Mouse (Mus musculus) erythroid progenitor cell, adult 5-6 weeks (primary cell): ENCODE measurements at regions not wholly inside any gene's neighbourhood (a gene's known extent, or its start where the extent isn't known, plus 50 kb on each side); places are given as distances from the start of the nearest gene placed in this dataset.
"Not testable (repeated sequence)": the region's sequence is repeated elsewhere in the genome, so short reads cannot be mapped to it uniquely, and the experiment has no call there.

Source experiments
- ATAC-seq: replicated peaks from 2 replicates; pipeline ENCODE4 v1.8.0; 2016; ENCODE audit warnings: moderate number of reproducible peaks, mild to moderate bottlenecking, moderate TSS enrichment, inconsistent platforms; ENCODE audit not compliant: poor library complexity, low FRiP score, severe bottlenecking

DNA sequence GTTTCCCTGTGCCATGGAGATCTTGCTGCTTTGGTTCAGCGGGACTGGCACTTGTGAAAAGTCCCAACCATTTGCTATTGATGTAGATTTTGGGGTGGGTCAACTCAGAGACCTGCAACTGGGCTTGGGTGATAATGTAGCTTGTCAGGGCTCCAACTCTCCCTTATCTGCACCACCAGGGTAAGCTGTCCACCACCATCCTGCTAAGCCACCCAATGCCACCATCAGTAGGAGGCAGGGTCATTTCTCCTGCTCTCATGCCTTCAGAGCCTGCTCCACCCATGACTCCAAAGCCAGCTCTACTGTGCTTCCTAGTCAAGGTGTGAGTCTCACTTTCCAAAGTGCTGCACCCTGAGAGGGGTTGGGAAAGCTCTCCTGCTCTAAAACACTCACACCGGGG, 776.2 kb downstream of the Diaph2 start:
- ATAC-seq: peak; percentile 59

DNA sequence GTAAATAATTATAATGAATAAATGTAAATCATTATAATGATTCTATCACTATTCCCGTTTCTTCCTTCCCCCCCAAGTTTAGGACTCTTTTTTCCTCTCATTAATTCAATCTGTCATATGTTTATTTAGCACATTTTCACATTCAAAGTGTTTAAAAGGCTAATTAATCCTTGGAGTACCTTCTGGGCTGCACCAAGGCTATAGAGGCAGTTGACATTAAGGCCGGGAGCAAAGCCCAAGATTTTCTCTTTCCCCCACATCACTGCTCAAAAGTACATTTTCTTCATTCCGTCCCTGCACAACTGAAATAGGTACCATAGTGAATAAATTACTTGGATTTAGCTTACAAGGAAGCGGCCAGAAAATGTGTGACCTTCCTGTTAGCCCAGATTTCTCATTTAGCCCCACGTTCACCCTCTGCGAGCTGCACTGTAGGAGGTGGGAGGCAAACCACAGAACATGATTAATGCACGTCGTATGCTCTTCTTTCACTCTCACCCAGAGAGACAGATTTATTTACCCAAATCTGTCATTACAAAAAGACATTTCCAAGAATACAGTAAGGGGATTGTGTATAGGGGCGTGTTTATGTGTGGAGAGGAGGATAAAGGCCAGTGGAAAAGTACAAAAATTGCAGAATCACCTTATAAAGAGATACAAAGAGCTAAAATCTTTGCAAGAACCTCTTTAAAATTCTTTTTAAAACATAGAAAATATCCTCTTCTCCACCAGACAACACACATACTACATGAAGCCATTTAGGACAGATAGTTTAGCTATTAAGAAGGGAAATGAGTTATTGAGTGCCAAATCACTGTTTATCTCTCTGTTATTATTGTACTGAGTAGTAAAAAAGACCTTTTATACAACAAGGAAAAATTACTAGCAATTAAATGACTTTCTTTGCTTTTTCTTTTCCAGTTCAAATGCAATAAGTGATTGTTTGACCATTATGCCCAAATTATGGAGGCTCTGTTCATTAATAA, 783.9 kb downstream of the Diaph2 start:
- no peak for ATAC-seq

DNA sequence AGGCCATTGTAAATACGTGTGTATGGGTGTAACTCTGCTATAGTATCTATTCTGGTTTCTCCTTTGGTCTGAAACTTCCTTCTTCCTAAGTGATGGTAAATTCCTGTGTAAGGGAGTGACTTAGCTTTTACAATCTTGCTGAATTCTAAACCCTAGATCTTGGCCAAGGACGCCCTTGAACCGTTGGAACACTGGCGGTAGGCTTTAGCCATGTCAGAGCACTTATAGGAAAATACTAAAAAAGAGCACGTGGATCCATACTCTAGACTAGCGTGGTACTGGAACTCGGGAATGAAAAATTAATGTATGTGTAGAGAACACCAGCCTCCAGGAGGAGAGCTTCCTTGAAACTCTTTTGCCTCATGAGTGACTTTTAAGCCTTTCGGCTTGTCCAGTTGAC, 789.2 kb downstream of the Diaph2 start:
- not testable (repeated sequence) for ATAC-seq

DNA sequence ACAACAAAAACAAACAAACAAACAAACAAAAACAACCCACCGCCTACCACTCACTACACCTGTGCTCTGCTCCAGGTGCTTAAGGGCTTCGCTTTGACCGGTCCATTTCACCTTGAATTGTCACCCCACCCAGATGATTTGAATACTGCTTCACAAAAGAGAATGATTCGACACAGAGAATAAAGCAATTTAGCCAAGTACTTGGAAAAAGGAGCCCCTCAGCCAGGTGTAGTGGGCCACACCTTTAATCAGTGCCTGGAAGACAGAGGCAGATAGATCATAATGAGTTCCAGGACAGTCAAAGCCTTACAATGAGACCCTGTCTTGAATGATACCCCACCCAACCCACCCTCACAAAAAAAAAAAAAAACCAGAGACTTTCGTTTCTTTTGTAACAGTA, 798.5 kb downstream of the Diaph2 start:
- no peak for ATAC-seq

DNA sequence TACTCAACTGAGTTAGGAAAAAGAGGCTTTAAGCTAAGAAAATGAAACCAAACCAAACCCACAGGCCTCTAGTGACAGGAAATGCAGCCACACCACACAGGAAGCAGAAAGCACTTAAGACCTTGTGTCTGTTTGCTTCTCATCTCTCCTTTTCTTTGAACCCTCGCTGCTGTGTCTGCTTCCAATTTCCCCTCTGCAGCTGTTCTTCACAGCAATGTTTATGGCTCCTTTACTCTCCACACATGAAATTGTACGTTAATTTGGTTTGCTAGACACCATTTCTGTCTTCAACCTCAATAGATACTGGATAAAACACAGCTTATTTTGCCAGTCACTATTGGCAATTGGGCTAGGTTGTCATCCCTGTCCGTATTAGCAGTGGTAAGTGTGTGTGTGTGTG, 799.7 kb downstream of the Diaph2 start:
- ATAC-seq: no peak

- no peak for ATAC-seq
Observed at GRCm38 (mm10) chrX:130549925-130550324, 800.4 kb downstream of the Diaph2 start.

- ATAC-seq: no peak
Observed at GRCm38 (mm10) chrX:130557251-130557650, 807.7 kb downstream of the Diaph2 start.

DNA sequence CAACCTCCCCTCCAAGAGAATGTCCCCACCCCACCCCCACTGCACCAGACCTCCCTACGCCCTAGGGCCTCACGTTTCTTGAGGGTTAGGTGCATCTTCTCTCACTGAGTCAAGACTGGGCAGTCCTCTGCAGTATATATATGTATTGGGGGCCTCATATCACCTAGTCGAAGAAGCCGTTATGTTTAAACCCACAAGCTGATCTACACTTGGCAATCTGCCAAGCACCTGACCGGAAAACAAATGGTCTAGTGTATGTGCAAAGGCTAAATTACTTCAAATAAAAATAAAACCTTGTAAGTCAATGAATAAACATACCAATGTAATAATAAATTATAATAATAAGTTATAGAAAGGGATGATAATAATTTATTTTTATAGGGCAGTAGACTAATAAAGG, 828.2 kb downstream of the Diaph2 start:
- no peak for ATAC-seq

DNA sequence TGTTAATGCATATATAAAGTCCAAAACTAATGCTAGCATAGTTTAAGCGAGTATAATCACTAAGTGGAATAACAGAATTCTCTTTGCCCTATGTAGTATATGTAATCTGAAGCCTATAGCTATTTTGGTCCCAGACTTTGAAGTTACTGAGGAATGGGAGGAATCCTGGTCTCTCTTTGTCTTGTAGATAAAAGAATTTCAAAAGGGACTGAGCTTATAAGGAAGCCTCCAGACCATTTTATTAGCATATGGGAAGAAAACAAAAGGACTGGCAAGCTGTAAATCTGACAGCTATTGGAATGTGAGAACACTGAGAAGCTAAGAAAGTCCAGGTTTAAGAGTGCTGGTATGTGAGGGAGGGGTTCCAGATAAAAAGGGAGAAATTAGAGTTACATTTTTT, 847.1 kb downstream of the Diaph2 start:
- no peak for ATAC-seq

DNA sequence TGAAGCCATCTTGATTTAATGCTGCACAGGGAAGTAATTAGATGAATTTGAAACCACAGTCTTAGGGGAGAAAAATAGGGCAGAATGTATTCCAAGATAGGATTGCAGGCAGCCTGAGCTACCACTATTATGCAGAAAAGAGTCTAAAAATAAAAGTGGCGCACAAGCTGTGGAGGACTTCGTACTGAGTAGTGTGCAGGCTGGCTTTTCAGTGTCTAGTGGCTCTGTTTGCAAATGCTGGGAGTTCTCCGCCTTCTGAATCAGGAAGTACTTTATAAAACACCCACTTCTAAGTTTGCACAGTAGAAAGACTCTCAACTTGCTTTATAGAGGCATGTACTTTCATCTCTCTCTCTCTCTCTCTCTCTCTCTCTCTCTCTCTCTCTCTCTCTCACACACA, 852.4 kb downstream of the Diaph2 start:
- ATAC-seq: no peak

- ATAC-seq: no peak
Observed at GRCm38 (mm10) chrX:130638513-130638912, 889.0 kb downstream of the Diaph2 start.

GRCm38 (mm10) chrX:130655815-130656214, 906.3 kb downstream of the Diaph2 start:
- no peak for ATAC-seq

DNA sequence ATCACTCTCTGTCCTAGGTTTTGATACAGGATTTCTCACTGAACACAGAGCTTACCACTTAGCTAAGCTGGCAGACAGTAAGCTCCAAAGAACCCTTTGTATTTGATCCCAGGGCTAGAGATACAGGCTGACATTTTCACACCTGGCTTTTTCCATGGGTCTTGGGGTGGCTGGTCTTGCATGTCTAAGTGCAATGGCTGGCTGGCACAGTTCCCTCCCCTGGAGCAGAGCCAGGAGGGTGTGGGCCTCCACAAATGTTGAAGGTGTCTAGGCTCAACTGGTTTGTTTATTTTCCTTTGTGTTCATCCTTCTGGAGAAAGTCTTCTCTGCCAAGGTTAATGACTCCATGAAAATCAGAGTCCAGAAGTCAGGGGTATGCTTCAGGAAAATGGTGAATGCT, 934.8 kb downstream of the Diaph2 start:
- ATAC-seq: no peak

GRCm38 (mm10) chrX:130708929-130709328, 959.4 kb downstream of the Diaph2 start:
- no peak for ATAC-seq

GRCm38 (mm10) chrX:130744132-130744531, 994.6 kb downstream of the Diaph2 start:
- ATAC-seq: not testable (repeated sequence)
